8 mouse cellular contexts compared by ENCODE assay signal in genomic region chr11:76588032-76588431, GRCm38 (mm10). TPM values are rescaled to one million over a fixed set of nuclear protein-coding genes. Genes with fewer than 3 reads are reported as not detected.
DNase-seq lines count a peak whose midpoint lies in the region; ATAC-seq lines count a peak whose summit lies in the region.
"Had no signal": no experiment of that assay in that cellular context is flagged by ENCODE, and none has a peak within 500 bp of the region (broad histone marks: within the 10 kb centered on the region; RNA-seq: fewer than 3 reads in every experiment).

No protein-coding gene starts in this region.

- DNase-seq in spleen, adult 18-20 months = peak; percentile 22 to 31
- DNase-seq in spleen, adult 12 weeks (ENCODE audit: low spot score) = no peak
- DNase-seq in induced T-regulatory cell, adult 2 months (ENCODE audit: low read depth) = peak; percentile 47
- peak; percentile 21 for DNase-seq in thymus, postnatal 4 days
- no peak for DNase-seq in T-cell, adult 2 months (ENCODE audit: low spot score)
- DNase-seq in yolk sac, embryonic 10.5 days (ENCODE audit: low spot score) = no peak

- peak; percentile 89 for ATAC-seq in megakaryocyte, adult 5-6 weeks (ENCODE audit: poor library complexity, severe bottlenecking)
- ATAC-seq: hindbrain, postnatal 0 days had no signal

RNA-seq across cellular contexts. Expression of gene Abr, which starts 34.1 kb away (rescaled TPM):
- 45.8 and 47.9 TPM in 2 replicates for total RNA-seq in megakaryocyte, adult 5-6 weeks (2015)
- total RNA-seq in megakaryocyte, adult 5-6 weeks (2017) = 78.4 and 84.4 TPM in 2 replicates

Comparison
In these comparisons a context has a peak if more than half of its experiments do, and no peak if none do; other contexts are left out.
1. DNase-seq: peak in spleen, adult 18-20 months (2 of 2), induced T-regulatory cell, adult 2 months (single experiment) and thymus, postnatal 4 days (single experiment); none in spleen, adult 12 weeks (single experiment), T-cell, adult 2 months (single experiment) and yolk sac, embryonic 10.5 days (single experiment).